Mouse (Mus musculus) B cell, adult 2 months (primary cell): ENCODE data around the gene Fes.

Experiments used
- DNase-seq, 2 experiments: peaks; one replicate each; pipeline ENCODE4 v3.0.0; 2022

Fes gene

DNA sequence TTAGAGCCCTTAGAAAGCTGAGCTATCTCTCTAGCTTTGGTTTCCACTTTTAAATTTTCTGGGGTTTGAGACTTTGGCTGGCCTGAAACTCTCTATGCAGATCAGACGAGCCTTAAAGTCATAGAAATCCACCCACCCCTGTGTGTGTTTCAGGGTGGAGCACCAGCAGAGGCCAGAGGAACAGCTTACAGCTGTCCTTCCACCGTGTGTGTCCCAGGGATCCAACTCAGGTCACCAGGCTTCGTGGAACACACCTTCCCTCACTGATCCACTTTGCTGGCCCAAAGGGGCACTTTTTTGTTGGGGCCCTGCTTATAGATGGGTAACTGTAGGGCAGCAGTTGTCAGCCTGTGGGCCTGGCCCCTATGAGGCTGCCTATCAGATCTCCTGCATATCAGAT lies 13.5 kb downstream of the Fes start:
- DNase-seq, result no peak

DNA sequence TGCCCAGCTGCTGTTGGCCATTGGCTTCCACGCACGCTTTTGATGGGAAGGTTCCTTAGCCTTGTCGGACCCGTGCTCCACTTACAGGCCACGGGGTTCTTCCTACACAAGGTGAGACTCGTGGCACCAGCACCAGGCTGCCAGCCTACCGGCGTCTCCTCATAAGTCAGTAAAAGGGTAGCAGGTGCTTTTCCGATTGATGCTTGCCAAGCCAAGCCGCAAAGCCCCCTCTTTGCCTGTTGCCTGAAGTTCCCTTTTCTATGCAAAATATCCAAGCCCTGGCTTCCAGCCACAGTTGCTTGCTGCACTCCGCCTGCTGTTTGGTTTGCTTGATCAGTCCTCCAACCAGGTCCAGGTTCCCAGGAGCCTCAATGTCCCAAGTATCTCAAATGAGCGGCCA lies 13.9 kb downstream of the Fes start:
- DNase-seq, result peak; percentile 48 to 49

DNA sequence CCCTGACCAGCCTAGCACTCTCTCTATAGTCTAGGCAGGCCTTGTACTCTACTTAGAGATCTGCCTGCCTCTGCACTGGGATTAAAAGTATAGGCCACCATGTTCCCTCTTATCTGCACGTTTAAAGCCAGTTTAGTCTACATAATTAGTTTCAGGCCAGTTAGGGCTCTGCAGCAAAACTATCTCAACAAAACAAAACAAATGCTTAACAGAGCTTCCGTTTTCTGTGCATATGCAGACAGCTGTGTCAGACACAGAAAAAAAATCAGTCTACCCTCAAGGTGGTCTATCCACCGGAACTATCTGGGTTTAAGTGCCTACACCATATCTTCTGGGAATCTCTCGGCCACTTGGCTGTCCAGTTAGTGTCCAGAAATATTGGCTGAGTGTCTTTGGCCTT lies 14.4 kb downstream of the Fes start:
- no peak for DNase-seq

DNA sequence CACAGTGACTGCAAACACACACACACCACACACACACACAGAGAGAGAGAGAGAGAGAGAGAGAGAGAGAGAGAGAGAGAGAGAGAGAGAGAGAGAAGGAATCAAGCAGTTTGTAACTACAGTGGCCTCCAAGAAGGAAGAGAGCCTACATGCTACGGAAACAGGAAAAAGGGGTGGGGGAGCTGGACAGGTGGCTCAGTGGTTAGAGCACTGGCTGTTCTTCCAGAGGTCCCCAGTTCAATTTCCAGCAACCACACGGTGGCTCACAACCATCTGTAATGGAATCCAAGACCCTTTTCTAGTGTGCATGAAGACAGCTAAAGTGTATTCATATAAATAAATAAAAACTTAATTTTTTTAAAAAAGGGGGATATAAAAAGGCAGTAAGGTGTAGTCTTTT lies 15.1 kb downstream of the Fes start:
- DNase-seq, result no peak

DNA sequence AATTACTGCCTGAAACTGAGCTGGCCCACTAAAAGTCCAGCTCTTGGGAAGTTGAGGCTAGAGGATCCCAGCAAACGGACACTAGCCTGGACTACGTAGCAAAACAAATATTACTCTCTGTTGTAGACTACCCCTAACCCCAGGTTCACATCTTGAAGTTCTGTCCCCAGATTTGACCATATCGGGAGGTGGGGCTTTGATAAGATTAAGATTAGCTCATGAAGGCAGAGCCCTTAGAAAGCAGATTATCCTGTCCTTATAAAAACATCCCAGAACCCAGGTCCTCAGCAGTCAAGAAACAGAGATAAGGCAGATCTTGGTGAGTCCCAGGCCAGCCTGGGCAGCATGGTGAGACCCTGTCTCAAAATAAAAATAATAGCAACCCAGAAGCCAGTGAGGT lies 15.6 kb downstream of the Fes start:
- no peak for DNase-seq

DNA sequence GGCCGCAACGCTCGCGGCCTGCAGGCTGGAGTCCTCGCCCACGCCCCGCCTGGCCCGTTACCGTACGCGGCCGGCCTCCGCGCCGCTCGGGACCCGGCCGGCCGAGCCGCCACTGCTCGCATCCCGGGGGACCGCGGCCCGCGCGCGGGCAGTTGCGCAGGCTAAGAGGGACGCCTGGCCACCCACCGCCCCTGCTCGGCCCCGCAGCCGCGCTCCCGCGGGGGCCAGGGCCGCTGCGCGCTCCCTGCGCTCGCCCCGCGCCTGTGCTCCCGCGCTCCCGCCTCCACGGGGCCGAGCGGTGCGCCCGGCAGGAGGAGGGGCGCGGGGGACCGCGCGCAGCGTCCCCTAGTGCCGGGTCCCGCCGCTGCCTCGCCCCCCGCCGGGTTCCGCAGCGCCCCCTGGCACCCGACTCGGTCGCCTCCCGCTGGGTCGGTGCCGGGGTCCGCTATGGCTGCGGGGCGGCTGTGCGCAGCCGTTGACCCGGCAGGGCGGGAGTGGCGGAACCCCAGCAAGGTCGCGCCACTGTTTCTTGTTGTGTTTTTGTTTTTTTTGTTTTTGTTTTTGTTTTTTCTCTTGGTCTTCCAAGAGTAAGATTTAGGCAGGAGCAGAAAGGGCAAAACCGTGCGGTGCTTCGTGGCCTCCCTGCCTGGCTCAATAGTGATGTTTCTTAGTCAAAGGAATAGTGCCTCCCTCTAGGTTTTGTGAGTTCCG lies 16.6 kb downstream of the Fes start, which contains the start of gene Man2a2:
TSS of gene Man2a2 (minus strand) at position 335 of the 711 bp plus-strand sequence.
- DNase-seq, result peak; percentile 85 to 87

DNA sequence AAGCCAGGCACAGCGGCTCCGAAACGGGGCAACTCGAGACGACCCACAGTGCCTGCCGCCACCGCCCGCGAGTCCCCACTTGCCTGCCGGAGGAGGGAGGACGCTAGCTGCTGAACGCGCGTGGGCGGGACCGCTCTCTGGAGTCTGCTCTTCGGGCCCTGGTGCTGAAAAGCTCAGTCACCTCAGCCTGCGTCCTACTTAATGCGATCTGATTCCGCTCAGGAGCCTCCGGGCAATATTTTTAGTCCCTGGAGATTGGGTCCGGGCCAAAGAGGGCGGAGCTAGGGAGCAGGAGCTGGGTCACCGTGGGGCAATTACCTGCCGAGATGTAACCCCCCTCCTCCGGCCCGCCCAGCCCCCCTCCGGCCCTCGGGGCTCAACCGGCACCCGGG lies 17.1 kb downstream of the Fes start:
- DNase-seq, result peak; percentile 84 to 85

DNA sequence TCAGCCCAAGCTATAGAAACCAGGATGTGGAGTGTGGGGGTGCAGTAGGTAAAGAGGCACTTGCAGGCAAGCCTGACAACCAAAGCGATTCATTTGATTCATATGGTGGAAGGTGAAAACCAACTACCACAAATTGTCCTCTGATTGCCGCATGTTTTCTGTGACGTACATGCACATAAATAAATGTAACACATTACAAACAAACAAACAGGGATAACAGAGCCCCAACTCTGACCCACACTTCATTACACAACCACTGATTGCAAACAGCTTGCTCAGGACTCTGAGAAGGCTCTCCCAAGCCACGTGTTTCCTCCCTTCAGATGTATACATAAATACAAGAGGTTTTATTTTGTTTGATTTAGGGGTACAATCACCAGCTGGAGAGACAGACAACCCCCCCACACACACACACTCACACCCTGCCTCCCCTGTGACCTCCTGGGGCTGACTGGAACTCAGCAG lies 17.7 kb downstream of the Fes start:
- DNase-seq, result no peak

DNA sequence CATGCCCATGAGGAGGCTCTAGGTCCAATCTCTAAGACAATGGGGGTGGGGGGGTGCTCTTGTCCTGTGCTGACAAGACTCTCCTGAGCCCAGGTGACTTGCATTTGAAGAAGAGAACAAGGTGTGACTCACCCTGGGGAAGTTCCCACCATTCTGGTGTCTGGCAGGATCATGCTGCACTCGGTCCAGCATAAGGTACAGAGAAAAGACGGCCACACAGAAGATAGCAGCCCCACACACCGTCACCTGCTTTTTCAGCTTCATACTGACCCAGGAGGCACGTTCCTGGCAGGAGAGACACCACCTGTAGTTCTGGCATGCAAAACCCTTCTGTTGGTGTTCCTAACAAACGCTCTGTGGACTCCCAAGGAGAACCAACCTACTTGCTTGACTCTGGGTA lies 18.3 kb downstream of the Fes start:
- peak in 1 of 2 experiments; percentile 46 for DNase-seq

DNA sequence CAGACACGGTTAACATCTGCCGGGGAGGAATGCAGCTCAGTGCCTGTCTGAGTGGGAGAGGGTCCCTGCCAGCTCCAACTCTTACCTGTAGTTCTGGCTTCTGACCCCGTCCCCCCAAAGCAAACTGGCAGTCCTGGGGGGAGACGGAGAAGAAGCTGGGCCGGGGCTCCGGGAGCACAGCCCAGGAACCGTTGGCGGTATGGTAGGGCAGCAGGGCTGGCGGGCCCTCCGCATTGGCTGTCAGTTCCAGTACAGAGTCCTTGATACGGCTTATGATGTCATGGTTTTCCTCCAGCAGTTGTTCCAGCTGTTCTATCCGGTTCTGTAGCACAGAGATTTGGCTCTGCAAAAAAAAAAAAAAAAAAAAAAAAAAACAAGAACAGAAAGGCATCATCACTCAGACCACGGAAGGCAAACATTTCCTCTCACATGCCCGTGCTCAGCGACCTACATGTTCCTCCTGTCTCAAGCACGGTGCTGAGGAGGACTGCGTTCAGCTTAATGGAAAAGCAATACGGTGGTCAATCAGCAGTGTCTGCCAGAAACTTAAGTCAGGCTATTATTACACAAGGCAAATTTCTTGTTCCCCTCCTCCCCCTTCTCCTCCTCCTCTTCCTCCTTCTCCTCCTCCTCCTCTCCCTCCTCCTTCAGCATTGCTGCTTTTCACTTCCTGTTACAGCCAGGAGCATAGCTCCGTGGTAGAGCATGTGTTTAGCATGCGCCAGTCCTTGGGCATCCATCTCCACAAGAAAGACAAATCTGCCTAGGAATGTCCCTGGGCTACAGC lies 18.9 kb downstream of the Fes start:
- peak; percentile 37 to 47 for DNase-seq

DNA sequence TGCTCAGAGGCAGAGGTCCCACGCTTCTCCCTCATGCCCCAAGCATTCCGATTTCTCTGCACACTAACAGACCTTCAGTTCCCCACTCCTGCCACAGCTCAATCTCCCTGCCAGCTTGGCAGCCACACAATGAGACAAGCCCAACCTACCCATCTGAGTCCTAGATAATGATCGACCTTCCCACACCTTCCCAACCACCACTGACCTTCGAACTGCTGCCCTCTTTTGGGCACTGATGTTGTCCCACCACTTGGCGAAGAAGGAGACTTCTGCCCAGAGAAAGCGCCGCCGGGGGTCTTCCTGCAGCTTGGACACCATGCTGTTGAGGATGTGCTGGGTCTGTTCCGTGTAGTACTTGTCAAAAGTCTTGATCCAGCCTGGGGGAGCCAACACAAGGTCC lies 19.7 kb downstream of the Fes start:
- DNase-seq, result no peak

DNA sequence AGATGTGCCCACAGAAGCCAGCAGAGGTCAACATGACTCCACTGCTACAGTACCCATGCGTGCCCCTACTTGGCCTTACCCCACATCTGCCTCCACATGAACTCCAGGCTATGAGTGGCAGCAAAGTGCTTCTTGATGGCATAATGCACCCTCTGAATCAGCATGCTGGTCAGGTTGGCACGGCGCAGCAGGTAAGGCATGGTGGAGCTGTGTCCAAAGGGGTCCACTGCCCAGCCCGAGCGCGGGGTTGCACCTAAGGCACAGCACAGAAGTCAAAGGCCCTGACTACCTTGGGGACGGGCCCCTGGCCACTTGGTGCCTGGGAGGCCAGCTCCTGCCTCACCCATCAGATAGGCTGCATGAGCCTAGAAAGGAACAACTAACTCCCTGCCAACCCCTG lies 20.5 kb downstream of the Fes start:
- DNase-seq, result no peak

DNA sequence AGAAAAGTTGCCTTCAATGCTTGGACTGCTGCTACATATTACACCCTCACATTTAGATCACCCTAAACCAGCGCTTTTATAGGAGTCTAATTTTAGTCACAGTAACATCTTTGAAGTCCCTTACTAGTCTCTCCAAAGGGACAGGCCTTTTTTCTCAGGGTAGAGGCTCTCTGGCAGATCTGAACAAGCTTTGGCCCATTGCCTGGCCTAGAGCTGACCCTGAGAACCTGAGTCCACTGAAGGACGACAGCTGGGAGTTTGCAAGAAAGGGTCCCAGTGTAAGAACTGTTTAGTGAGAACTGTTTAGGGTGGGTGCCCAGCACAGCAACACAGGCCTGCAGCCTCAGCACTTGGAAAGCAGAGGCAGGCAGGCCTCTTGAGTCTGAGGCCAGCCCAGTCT lies 22.0 kb downstream of the Fes start:
- DNase-seq, result no peak

DNA sequence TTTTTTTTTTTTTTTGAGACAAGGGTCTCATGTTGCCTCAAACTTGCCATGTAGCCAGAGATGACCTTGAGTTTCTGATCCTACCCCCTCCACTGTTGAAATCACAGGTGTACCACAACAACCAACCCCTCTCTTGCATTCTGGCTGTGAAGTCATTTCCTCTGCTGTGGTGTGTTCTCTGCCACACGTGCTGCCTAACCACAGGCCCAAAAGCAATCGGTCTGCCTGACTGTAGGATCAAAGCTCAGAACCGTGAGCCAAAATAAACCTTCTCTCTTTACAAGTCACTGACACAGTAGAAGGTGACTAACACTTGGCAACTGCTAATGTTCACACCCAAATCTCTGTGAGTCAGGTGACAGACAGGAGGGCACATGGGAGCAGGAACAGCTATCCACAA lies 27.3 kb downstream of the Fes start:
- no peak for DNase-seq

DNA sequence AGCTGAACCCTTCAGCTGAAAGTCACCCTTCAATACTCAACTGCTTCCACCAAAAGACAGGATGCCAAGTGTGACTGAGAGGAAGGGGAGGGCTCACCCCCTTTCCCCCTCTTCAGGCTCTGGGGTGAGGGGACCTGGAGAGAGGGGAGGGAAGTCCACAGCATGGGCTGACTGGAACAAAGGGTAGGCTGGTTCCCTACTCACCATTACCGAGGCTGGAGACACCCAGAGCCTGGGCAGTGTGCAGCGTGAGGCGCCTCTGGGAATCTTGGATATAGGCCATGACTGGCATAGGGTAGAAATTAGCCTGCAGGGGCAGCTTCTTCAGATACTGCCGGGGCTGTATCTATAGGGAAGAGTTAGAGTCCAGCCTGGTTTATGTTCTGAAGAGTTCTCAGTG lies 29.7 kb downstream of the Fes start:
- no peak for DNase-seq

DNA sequence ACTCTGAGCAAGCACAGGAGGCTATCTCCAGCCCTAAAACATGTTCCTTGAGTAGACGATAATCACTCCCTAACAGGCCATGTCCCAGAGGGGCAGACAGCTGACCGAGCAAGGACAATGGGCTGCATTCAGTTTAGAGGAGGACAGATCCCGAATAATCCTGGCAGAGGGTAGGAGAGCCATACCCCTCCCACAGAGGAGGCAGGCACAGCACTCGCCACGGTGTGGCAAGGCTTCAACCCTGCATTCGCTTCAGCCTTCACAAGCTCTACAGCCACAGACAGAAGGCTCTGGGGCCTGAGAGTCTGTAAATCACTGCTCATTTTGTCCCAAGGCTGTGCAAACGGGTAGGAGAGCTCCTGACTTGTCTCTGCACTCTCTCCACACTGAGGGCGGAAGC lies 30.6 kb downstream of the Fes start:
- DNase-seq, result no peak

DNA sequence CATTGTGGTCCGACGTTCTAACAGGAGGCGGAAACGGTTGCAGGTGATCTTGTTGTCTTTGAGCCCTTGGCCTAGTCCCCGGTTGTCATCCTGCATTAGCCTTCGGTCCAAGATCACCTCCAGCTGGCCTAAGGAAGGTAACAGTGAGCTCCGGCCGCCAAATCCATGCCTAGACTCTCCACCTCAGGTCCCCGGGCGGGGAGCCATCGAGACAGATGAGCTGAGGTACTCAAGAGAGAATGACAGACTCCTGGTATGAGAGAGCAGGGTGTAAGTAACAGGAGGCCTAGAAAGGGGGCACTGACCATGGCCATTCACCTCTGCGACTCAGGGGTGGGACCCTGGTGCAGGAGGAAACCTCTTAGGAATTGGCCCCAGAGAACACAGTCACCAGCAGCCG lies 31.4 kb downstream of the Fes start:
- no peak for DNase-seq

DNA sequence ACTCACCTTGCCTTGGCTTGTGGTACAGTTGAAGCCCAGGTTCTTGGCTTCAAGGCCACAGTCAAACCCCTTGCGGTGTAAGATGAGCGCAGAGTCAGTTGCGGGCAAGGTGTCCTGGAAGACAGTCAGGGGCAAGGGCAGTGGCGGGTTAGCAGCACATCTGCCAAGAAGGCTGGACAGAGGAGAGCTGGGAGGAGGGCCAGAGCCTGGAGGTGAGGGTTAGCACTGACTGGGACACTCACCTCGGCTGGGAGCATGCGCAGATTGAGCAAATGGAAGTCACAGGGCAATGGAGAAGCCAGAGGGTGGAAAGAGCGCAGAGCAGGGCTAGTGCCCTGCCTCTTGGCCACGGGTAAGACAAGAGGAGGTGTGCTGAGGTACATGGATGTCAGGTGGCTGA lies 34.8 kb downstream of the Fes start:
- DNase-seq, result no peak

DNA sequence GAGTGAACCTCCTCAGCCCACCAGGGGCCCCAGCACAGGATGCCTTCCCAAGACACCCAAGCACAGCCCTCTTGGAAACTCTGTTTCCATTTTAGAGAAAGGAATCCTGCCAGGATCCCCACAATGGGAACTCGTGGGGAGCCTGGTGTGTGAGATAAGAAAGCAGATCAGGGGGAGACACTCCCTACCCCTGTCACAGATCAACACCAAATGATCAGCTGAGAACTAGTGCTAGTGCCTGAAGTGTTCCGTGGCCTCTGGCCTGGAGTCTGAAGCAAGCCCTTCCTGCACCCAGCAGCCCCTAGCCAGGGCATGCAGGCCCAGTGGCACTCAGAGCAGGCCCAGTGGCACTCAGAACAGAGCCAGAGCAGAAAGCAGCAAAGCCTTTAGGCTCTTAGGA lies 36.9 kb downstream of the Fes start:
- DNase-seq, result no peak

DNA sequence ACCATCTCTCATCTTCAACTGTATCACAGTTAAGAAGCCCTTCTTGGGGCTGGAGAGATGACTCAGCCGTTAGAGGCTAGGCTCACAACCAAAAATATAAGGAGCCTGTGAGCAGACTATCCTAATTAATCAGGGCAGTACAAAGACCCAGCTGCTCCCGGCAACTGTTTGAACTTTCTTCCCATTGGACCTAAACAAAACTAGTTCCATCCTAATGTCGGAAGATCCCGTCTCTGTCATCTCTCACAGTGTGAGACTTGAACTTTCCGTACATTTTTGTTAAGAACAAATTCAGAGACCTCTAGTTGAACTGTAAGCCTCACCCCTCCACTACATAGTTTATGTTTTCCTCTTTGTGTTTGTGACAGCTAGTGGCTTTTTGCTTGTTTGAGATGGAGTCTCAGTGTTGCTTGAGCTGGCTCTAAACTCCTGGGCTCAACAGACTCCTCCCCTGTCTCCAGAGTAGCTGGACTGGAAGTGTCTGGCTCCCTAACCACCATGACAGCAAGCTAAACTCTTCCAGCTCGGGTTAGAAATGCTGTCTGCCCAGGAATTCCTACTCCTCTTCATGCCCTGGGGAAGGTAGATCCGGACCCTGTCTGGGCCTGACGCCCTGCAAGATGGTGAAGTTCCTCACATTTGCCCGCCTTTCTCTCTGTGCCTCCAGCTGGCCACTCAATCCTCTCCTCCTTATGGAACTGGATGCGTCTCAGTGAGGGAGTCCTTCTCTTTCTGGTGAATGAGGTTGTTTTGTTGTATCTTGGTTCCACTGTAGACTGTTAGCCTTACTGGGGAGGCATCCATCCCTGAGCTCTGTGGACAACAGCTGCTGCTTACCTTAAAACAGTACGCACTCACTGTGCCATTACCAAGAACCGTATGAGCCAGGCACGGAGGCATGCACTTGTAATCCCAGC lies 39.8 kb downstream of the Fes start:
- DNase-seq, result no peak

DNA sequence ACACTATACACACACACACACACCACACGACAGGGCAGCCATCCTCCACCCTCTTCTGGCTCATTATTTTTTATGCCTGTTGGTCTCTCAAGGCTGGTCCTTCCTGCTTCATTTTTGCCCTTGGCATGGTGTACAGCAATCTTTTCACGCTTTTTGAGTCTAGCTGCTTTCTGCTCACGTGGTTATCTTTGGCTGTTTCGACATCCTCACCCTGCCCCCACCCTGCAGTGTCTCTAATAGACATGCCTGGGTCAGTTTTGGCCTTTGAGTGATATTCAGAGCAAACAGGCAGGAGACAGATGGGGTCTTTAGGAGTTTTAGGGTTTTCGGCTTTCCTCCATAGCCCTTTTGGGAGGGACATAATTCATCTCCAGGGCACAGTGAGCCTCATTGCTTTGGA lies 40.9 kb downstream of the Fes start:
- DNase-seq, result no peak

DNA sequence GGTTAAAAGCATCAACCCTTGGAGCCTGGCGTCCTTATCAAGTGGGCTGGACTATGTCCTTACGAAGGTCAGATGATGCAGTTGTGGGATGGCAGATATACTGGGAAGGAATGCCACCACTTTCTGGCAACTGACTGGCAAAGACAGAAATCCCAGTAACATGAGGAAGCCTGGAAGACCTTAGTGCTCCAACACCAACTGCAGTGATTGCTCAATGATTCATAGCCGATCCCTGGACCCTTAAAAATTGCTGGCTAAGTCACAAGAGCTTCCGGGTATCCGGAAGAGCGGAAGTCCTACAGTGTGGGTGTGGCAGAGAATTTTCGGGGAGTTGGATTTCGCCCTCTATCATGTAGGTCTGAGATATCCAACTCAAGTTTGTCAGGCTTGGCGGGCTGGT lies 41.6 kb downstream of the Fes start:
- no peak for DNase-seq

DNA sequence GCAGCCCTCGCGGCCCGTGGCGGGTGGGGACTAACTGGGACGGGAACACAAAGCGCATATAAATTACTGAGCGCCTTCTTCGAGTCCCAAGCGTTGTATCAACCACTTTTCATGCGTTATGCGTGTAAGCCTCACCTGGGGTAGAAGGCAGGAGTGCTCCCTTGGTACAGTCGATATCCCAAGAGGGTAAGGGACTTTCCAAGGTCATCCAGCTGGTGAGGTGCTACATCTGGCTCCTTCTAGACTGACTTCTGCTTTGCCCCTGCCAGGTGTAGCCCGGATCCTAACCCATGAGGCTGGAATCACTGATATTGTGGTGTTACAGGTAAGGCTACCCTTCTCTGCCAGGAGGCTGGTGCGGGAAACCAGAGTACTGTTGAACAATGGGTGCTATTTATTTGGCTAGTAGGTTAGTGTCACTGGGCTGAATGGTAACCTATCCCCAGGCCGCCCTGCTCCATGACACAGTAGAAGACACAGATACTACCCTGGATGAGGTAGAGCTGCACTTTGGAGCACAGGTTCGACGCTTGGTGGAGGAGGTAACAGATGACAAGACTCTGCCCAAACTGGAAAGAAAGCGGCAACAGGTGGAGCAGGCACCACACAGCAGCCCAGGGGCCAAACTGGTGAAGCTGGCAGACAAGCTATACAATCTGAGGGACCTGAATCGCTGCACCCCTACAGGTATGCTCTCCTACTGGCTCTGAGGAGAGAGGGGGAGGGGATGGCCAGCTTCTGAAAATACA lies 44.3 kb downstream of the Fes start:
- no peak for DNase-seq
